Mouse (Mus musculus): Measurements from ENCODE around the gene Dnah8. TPM values are rescaled to one million over a fixed set of nuclear protein-coding genes. Genes with fewer than 3 reads are reported as not detected.
"Not testable (repeated sequence)": the region's sequence is repeated elsewhere in the genome, so short reads cannot be mapped to it uniquely, and the experiment has no call there.

Gene Dnah8
- polyA plus RNA-seq, 1 experiment, result 295 TPM

DNA sequence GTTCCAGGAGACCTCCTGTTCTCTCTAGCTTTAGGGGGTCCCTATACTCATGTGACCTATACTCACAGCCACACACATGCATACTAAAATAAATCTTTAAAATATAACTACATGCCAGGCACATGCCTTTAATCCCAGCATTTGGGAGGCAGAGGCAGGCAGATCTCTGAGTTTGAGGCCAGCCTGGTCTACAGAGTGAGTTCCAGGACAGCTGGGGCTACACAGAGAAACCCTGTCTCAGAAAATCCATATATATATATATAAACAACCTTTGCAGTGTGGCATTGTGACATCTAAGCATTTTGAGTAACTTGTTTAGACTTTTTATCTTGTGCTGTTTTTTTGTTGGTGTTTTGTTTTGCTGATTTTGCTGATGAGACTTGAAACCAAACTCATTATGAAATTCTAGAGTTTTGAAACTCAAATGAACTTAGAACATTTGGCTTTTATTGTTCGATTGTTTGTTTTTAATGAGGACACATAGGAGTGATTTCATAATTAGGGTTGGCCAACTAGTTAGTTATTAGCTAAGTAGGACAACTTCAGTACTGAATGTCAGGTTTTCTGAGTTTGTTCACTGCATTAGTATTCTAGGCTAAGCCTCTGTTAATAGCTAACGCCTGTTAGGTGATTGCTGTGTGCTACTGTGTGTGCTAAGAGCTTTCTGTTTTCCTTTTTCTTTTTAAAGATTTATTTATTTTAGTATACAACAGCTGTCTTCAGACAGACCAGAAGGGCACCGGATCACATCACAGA is 5.8 kb upstream of the Dnah8 start:
- 0 out of 2 replicates have a peak, but pooled peaks cover 2% of the 10 kb centered on the region for H3K36me3 ChIP-seq (ENCODE audit: control insufficient read depth, insufficient read depth, low read length)
- H3K4me3 ChIP-seq (ENCODE audit: control insufficient read depth, low read depth, low read length), result no peak overlapping the region
- no peak overlapping the region for H3K27ac ChIP-seq (ENCODE audit: control insufficient read depth, insufficient read depth, low read depth, low read length)
- TF ChIP-seq CTCF (IDR thresholded peaks at IDR 0.05; ENCODE audit: control insufficient read depth, insufficient read depth, insufficient replicate concordance, low read depth, low read length) (no peak), POLR2A (IDR thresholded peaks at IDR 0.05; ENCODE audit: control insufficient read depth, low read depth, low read length) (no peak)
- H3K27me3 ChIP-seq (ENCODE audit: control insufficient read depth, insufficient read depth, low read length), result no peaks in the 10 kb centered on the region
- H3K4me1 ChIP-seq (ENCODE audit: control insufficient read depth, insufficient read depth, low read length), result peaks cover 2% of the 10 kb centered on the region

DNA sequence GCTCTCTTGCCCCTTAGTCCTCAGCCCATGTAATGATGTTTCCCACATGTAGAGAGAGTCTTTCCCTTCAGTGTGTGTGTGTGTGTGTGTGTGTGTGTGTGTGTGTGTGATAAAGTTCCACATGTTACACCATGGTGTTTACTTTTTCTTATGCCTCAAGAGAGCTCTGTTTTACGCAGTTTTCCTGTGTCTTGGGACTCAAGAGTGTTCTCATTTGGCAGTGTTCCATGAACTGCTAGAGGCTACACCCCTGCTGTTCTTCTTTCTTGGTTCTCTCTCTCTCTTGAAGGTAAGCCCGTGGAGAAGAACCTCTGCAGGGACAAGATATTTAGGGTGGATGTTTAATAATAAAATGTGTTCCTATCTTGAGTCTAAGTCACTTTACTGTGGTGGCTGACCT is 5.0 kb upstream of the Dnah8 start:
- Histone ChIP-seq H3K4me1 (ENCODE audit: control insufficient read depth, insufficient read depth, low read length) (peaks cover 2% of the 10 kb centered on the region), H3K4me3 (ENCODE audit: control insufficient read depth, low read depth, low read length) (no peak overlapping the region), H3K27me3 (ENCODE audit: control insufficient read depth, insufficient read depth, low read length) (no peaks in the 10 kb centered on the region), H3K27ac (ENCODE audit: control insufficient read depth, insufficient read depth, low read depth, low read length) (no peak overlapping the region), H3K36me3 (ENCODE audit: control insufficient read depth, insufficient read depth, low read length) (0 out of 2 replicates have a peak, but pooled peaks cover 2% of the 10 kb centered on the region)
- TF ChIP-seq CTCF (IDR thresholded peaks at IDR 0.05; ENCODE audit: control insufficient read depth, insufficient read depth, insufficient replicate concordance, low read depth, low read length), result no peak
- TF ChIP-seq POLR2A (IDR thresholded peaks at IDR 0.05; ENCODE audit: control insufficient read depth, low read depth, low read length), result no peak

DNA sequence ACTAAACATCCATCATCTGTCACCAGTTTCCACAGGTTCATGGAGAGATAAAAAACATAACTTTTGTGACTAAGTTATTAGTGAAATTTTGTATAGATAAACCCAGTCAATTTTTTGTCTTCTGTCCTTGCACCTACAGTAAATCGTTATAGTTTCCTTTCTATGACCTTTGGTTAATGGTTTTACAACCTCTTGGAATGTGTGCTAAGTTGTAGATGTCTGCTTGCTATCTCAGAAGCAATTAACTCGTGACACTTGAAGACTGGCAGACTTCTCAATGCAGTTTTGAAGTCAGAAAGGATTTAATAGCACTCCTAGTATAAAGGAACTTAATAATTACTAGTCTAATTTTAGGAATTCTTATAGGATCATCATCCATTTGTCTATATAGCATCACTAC is 3.6 kb upstream of the Dnah8 start:
- peaks cover 2% of the 10 kb centered on the region for H3K4me1 ChIP-seq (ENCODE audit: control insufficient read depth, insufficient read depth, low read length)
- H3K27ac ChIP-seq (ENCODE audit: control insufficient read depth, insufficient read depth, low read depth, low read length), result no peak overlapping the region
- H3K36me3 ChIP-seq (ENCODE audit: control insufficient read depth, insufficient read depth, low read length), result 0 out of 2 replicates have a peak, but pooled peaks cover 2% of the 10 kb centered on the region
- H3K27me3 ChIP-seq (ENCODE audit: control insufficient read depth, insufficient read depth, low read length), result no peaks in the 10 kb centered on the region
- TF ChIP-seq POLR2A (IDR thresholded peaks at IDR 0.05; ENCODE audit: control insufficient read depth, low read depth, low read length), result no peak
- TF ChIP-seq CTCF (IDR thresholded peaks at IDR 0.05; ENCODE audit: control insufficient read depth, insufficient read depth, insufficient replicate concordance, low read depth, low read length), result no peak
- no peak overlapping the region for H3K4me3 ChIP-seq (ENCODE audit: control insufficient read depth, low read depth, low read length)

DNA sequence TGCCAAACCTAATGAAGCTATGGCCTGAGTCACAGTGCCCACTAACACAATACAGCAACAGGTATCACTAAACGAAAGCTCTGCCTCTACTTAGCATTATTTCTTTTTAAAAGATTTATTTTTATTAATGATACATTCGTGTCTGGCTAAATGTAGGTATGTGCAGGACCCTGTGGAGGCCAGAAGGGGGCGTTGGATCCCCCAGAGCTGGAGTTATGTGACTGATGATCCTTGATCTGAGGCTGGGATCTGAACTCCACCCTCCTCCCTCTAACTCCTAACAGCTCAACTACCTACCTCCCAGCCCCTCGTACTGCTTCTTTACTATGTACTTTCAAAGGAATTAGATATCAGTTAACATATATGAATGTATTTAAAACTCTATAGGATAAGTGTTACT is 2.7 kb upstream of the Dnah8 start:
- TF ChIP-seq POLR2A (IDR thresholded peaks at IDR 0.05; ENCODE audit: control insufficient read depth, low read depth, low read length) (no peak), CTCF (IDR thresholded peaks at IDR 0.05; ENCODE audit: control insufficient read depth, insufficient read depth, insufficient replicate concordance, low read depth, low read length) (peak; percentile 17; the same call in 1 of the 2 replicates)
- Histone ChIP-seq H3K4me3 (ENCODE audit: control insufficient read depth, low read depth, low read length) (no peak overlapping the region), H3K27ac (ENCODE audit: control insufficient read depth, insufficient read depth, low read depth, low read length) (no peak overlapping the region), H3K27me3 (ENCODE audit: control insufficient read depth, insufficient read depth, low read length) (no peaks in the 10 kb centered on the region), H3K4me1 (ENCODE audit: control insufficient read depth, insufficient read depth, low read length) (peaks cover 2% of the 10 kb centered on the region), H3K36me3 (ENCODE audit: control insufficient read depth, insufficient read depth, low read length) (0 out of 2 replicates have a peak, but pooled peaks cover 2% of the 10 kb centered on the region)

DNA sequence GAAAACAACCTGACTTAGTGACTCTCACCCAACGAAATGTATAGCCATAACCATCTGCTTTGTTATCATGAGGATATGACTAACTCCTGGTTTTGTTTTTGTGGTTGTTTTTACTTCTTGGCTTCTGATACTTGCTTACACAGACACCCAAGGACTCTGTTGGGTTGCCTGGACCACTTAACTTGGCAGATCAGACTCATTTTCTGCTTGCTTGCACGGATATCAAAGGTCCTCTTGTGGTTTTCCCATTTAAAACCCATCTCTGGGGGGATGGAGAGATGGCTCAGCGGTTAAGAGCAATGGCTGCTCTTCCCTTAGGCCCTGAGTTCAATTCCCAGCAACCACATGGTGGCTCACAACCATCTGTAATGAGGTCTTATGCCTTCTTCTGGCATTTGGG is 954 bp upstream of the Dnah8 start:
- no peak overlapping the region for H3K27ac ChIP-seq (ENCODE audit: control insufficient read depth, insufficient read depth, low read depth, low read length)
- H3K4me3 ChIP-seq (ENCODE audit: control insufficient read depth, low read depth, low read length), result peak overlapping the region; percentile 69
- no peaks in the 10 kb centered on the region for H3K27me3 ChIP-seq (ENCODE audit: control insufficient read depth, insufficient read depth, low read length)
- H3K36me3 ChIP-seq (ENCODE audit: control insufficient read depth, insufficient read depth, low read length), result 0 out of 2 replicates have a peak, but pooled peaks cover 2% of the 10 kb centered on the region
- peaks cover 2% of the 10 kb centered on the region for H3K4me1 ChIP-seq (ENCODE audit: control insufficient read depth, insufficient read depth, low read length)
- TF ChIP-seq CTCF (IDR thresholded peaks at IDR 0.05; ENCODE audit: control insufficient read depth, insufficient read depth, insufficient replicate concordance, low read depth, low read length) (no peak), POLR2A (IDR thresholded peaks at IDR 0.05; ENCODE audit: control insufficient read depth, low read depth, low read length) (no peak)

DNA sequence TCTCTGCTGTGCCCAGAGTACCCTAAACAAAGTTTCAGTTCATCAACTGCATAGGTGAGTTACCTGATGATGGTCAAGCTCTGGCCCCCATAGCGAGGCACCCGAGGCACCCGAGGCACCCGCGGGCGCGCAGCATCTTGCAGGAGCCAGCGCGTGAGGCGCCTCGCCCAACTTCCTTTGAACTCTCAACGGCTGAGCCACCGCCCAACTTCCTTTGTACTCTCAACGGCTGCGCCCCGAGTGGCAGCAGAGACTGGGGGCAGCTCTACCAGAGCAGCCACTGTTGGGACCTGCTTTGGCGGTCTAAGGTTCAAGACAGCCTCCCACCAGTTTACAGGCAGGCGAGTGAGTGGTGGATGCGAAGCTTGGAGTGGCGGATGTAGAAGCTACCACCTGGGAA is 2.6 kb downstream of the Dnah8 start, which contains the start of gene Glo1:
Gene Glo1, minus strand, starts transcription at position 153 of the 400 bp plus-strand sequence.
- H3K27me3 ChIP-seq (ENCODE audit: control insufficient read depth, insufficient read depth, low read length); H3K27ac ChIP-seq (ENCODE audit: control insufficient read depth, insufficient read depth, low read depth, low read length); H3K4me1 ChIP-seq (ENCODE audit: control insufficient read depth, insufficient read depth, low read length); H3K4me3 ChIP-seq (ENCODE audit: control insufficient read depth, low read depth, low read length); H3K36me3 ChIP-seq (ENCODE audit: control insufficient read depth, insufficient read depth, low read length): not testable (repeated sequence)

DNA sequence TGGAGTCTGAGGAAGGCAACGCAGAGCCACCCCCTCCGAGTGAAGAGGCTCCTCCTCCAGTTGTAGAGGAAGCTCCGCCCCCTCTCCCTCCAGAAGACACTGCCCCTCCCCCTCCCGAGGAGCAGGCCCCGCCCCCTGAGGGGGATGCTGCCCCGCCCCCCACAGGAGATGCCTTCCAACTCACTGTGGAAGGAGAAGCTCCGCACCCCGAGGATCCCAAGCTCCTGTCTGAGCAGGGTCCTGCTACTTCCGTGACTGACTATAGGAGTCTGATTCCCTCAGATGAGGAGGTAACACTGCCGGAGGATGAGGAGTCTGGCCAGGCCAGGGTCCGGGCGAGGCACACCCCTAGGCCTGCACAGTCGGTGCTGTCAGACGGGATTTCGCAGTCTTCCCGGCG is 11.2 kb downstream of the Dnah8 start:
- Histone ChIP-seq H3K4me3 (ENCODE audit: control insufficient read depth, low read depth, low read length) (peak overlapping the region; percentile 43), H3K4me1 (ENCODE audit: control insufficient read depth, insufficient read depth, low read length) (peaks cover 2% of the 10 kb centered on the region; the same call in 1 of the 2 replicates), H3K27ac (ENCODE audit: control insufficient read depth, insufficient read depth, low read depth, low read length) (no peak overlapping the region), H3K36me3 (ENCODE audit: control insufficient read depth, insufficient read depth, low read length) (no peaks in the 10 kb centered on the region; the same call in 1 of the 2 replicates), H3K27me3 (ENCODE audit: control insufficient read depth, insufficient read depth, low read length) (no peaks in the 10 kb centered on the region)
- TF ChIP-seq CTCF (IDR thresholded peaks at IDR 0.05; ENCODE audit: control insufficient read depth, insufficient read depth, insufficient replicate concordance, low read depth, low read length) (no peak), POLR2A (IDR thresholded peaks at IDR 0.05; ENCODE audit: control insufficient read depth, low read depth, low read length) (no peak)
